Mouse (Mus musculus) kidney, embryonic 15.5 days (tissue): ENCODE results near the gene Rmnd5b. TPM values are rescaled to one million over a fixed set of nuclear protein-coding genes. Genes with fewer than 3 reads are reported as not detected.

Experiments
- ATAC-seq: fragments of 200-750 bp; cut with Nextera tagmentation; replicated peaks from 2 replicates; pipeline ENCODE4 v1.8.0; 2017; ENCODE audit warnings: moderate TSS enrichment; ENCODE audit not compliant: low FRiP score
- H3K27ac ChIP-seq: fragments of 300-500 bp; sonication (generic); 2 replicates; pipeline ENCODE4 v1.5.1; 2015; ENCODE audit warnings: mild to moderate bottlenecking, inconsistent platforms
- H3K27me3 ChIP-seq: fragments of 300-500 bp; sonication (generic); 2 replicates; pipeline ENCODE4 v1.6.1; 2015; ENCODE audit warnings: inconsistent platforms
- H3K36me3 ChIP-seq: fragments of 300-500 bp; sonication (generic); 2 replicates; pipeline ENCODE4 v1.6.1; 2015; ENCODE audit warnings: inconsistent platforms
- H3K4me1 ChIP-seq: fragments of 300-500 bp; sonication (generic); 2 replicates; pipeline ENCODE4 v1.6.1; 2015; ENCODE audit warnings: inconsistent platforms
- H3K4me2 ChIP-seq: fragments of 300-500 bp; sonication (generic); 2 replicates; pipeline ENCODE4 v1.6.1; 2015; ENCODE audit warnings: moderate library complexity, mild to moderate bottlenecking, inconsistent platforms
- H3K4me3 ChIP-seq: fragments of 300-500 bp; sonication (generic); replicated peaks from 2 replicates; pipeline ENCODE4 v1.5.1; 2015; ENCODE audit warnings: mild to moderate bottlenecking, inconsistent platforms
- H3K9ac ChIP-seq: fragments of 300-500 bp; sonication (generic); 2 replicates; pipeline ENCODE4 v1.6.1; 2015; ENCODE audit warnings: mild to moderate bottlenecking, inconsistent platforms
- H3K9me3 ChIP-seq: fragments of 300-500 bp; sonication (generic); replicated peaks from 2 replicates; pipeline ENCODE4 v1.6.1; 2016; ENCODE audit warnings: inconsistent platforms
- WGBS: fragments of 180-500 bp; shearing (Covaris S2); methylation state at CpG from one replicate; pipeline ENCODE4 v1.1.7; 2015; ENCODE audit warnings: mixed read lengths; 5-methylcytosine and 5-hydroxymethylcytosine counted together
- polyA plus RNA-seq: library from polyadenylated mRNA; unstranded; fragments of >200 nt; fragmentation: Nextera tagmentation; extraction: Ambion mirVana; gene quantifications from 2 replicates; pipeline ENCODE4 v1.2.1, GENCODE M21; 2015

The Rmnd5b gene
- polyA plus RNA-seq, 1 experiment from 2014 or later, result 44.0 TPM

GRCm38 (mm10) chr11:51584431-51585248 lies 51.1 kb downstream of the Rmnd5b start, which contains the start of gene Phykpl:
Phykpl (plus strand) TSS chr11:51584757.
- Histone ChIP-seq H3K4me1 (peaks cover 35% of the 10 kb centered on the region), H3K4me3 (peak within 1 kb of the TSS; percentile 63), H3K4me2 (peak within 1 kb of the TSS; percentile 80), H3K27me3 (no peaks in the 10 kb centered on the region), H3K27ac (peak within 1 kb of the TSS; percentile 97), H3K9me3 (no peaks in the 10 kb centered on the region), H3K9ac (peak within 1 kb of the TSS; percentile 69), H3K36me3 (peaks cover 39% of the 10 kb centered on the region)
- peak; percentile 94 for ATAC-seq
- under 1% methylated on average over 59 of the region's 59 CpGs for WGBS

GRCm38 (mm10) chr11:51584057-51584430 lies 51.7 kb downstream of the Rmnd5b start:
- Histone ChIP-seq H3K27me3 (no peaks in the 10 kb centered on the region), H3K4me3 (peak overlapping the region; percentile 63), H3K9me3 (no peaks in the 10 kb centered on the region), H3K9ac (peak overlapping the region; percentile 69), H3K36me3 (peaks cover 33% of the 10 kb centered on the region), H3K4me2 (peak overlapping the region; percentile 80), H3K4me1 (peaks cover 35% of the 10 kb centered on the region), H3K27ac (peak overlapping the region; percentile 97)
- WGBS, result 13% methylated on average over 9 of the region's 9 CpGs
- peak; percentile 30 for ATAC-seq

- no peaks in the 10 kb centered on the region for H3K27me3 ChIP-seq
- H3K4me1 ChIP-seq, result peaks cover 35% of the 10 kb centered on the region
- H3K9me3 ChIP-seq, result no peaks in the 10 kb centered on the region
- no peak for ATAC-seq
- no peak overlapping the region for H3K9ac ChIP-seq
- 0 out of 2 replicates have a peak overlapping the region, but pooled peaks have one; percentile 97 for H3K27ac ChIP-seq
- H3K36me3 ChIP-seq, result peaks cover 20% of the 10 kb centered on the region
- H3K4me3 ChIP-seq, result no peak overlapping the region
- no peak overlapping the region for H3K4me2 ChIP-seq
- whole genome bisulfite sequencing, result 21% methylated on average over 8 of the region's 8 CpGs
These were observed 53.0 kb downstream of the Rmnd5b start for GRCm38 (mm10) chr11:51582713-51583112.

- WGBS, result 61% methylated on average over 4 of the region's 4 CpGs
- no peak for ATAC-seq
- H3K9ac ChIP-seq, result no peak overlapping the region
- H3K27ac ChIP-seq, result no peak overlapping the region
- H3K36me3 ChIP-seq, result no peaks in the 10 kb centered on the region
- no peaks in the 10 kb centered on the region for H3K27me3 ChIP-seq
- peaks cover 15% of the 10 kb centered on the region for H3K4me1 ChIP-seq
- H3K4me2 ChIP-seq, result no peak overlapping the region
- H3K9me3 ChIP-seq, result no peaks in the 10 kb centered on the region
- no peak overlapping the region for H3K4me3 ChIP-seq
These were observed 56.7 kb downstream of the Rmnd5b start for GRCm38 (mm10) chr11:51579024-51579423.

GRCm38 (mm10) chr11:51577587-51577986 lies 58.1 kb downstream of the Rmnd5b start:
- Histone ChIP-seq H3K36me3 (no peaks in the 10 kb centered on the region), H3K27me3 (no peaks in the 10 kb centered on the region), H3K9ac (no peak overlapping the region), H3K9me3 (no peaks in the 10 kb centered on the region), H3K27ac (no peak overlapping the region), H3K4me2 (no peak overlapping the region), H3K4me1 (0 out of 2 replicates have a peak, but pooled peaks cover under 1% of the 10 kb centered on the region), H3K4me3 (no peak overlapping the region)
- 79% methylated on average over 7 of the region's 7 CpGs for WGBS
- no peak for ATAC-seq

- Histone ChIP-seq H3K27ac (no peak overlapping the region), H3K27me3 (no peaks in the 10 kb centered on the region), H3K4me1 (0 out of 2 replicates have a peak, but pooled peaks cover 4% of the 10 kb centered on the region), H3K4me3 (no peak overlapping the region), H3K9me3 (no peaks in the 10 kb centered on the region), H3K4me2 (no peak overlapping the region), H3K9ac (no peak overlapping the region), H3K36me3 (no peaks in the 10 kb centered on the region)
- ATAC-seq, result no peak
- WGBS, result 89% methylated on average over 4 of the region's 4 CpGs
These were observed 59.2 kb downstream of the Rmnd5b start for GRCm38 (mm10) chr11:51576454-51576853.

Other genes starting within 250 kb of the Rmnd5b start
- gene Phykpl, start 51.1 kb downstream of the Rmnd5b start, polyA plus RNA-seq, result 22.2 and 23.1 TPM in 2 replicates
- gene Hnrnpab, start 29.0 kb downstream of the Rmnd5b start, polyA plus RNA-seq, result 443 and 447 TPM in 2 replicates
- gene Nhp2, start 16.2 kb downstream of the Rmnd5b start, polyA plus RNA-seq, result 163 and 169 TPM in 2 replicates
- gene N4bp3, start 14.9 kb upstream of the Rmnd5b start, polyA plus RNA-seq, result 27.8 and 32.1 TPM in 2 replicates
- gene D930048N14Rik, start 15.1 kb upstream of the Rmnd5b start, polyA plus RNA-seq, result 3.4 and 3.8 TPM in 2 replicates
- 107 and 118 TPM in 2 replicates for gene 0610009B22Rik, start 53.0 kb upstream of the Rmnd5b start, polyA plus RNA-seq
- 14.3 and 15.3 TPM in 2 replicates for gene Sec24a, start 127.7 kb upstream of the Rmnd5b start, polyA plus RNA-seq
- 111 and 114 TPM in 2 replicates for gene Sar1b, start 127.8 kb upstream of the Rmnd5b start, polyA plus RNA-seq
- 0.63 and 0.81 TPM in 2 replicates for gene Jade2, start 221.8 kb upstream of the Rmnd5b start, polyA plus RNA-seq